22 mouse cellular contexts compared by ENCODE assay signal in the genomic region with DNA sequence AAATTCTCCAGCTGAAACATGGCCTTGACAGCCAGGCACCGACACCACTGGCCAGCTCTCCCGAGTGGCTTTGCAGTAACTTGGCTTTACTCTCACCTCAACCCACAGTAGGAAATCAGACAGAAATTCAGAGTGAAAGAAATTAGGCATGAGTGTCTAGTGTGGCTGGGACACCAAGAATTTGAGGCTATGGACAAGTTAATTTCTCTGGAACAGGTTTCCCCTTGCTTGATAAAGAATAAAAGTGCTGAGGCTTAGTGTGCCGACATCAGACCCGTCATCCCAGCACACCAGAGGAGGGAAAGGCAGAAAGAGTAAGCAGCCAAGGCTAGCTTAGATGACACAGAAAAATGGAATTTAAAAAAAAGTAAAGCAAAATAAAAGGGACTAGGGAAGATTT. TPM values are rescaled to one million over a fixed set of nuclear protein-coding genes. Genes with fewer than 3 reads are reported as not detected.
DNase-seq lines count a peak whose midpoint lies in the region; ATAC-seq and TF ChIP-seq lines count a peak whose summit lies in the region.
"Had no signal": no experiment of that assay in that cellular context is flagged by ENCODE, and none has a peak within 500 bp of the region (broad histone marks: within the 10 kb centered on the region; RNA-seq: fewer than 3 reads in every experiment).

No protein-coding gene starts in this region.

- no peaks in the 10 kb centered on the region for H3K27me3 ChIP-seq in heart, embryonic 12.5 days (replicated peaks)
- no peaks in the 10 kb centered on the region for H3K27me3 ChIP-seq in myocyte (ENCODE audit: control insufficient read depth, insufficient read depth, insufficient read length)
- H3K27me3 ChIP-seq in liver, embryonic 11.5 days (replicated peaks; ENCODE audit: control insufficient read depth, insufficient read depth, low read length): no peaks in the 10 kb centered on the region
- H3K27me3 ChIP-seq: embryonic facial prominence, embryonic 15.5 days; hindbrain, embryonic 12.5 days had no signal

- ATAC-seq in heart, embryonic 12.5 days (ENCODE audit: insufficient number of reproducible peaks, low FRiP score): no peak
- no peak for ATAC-seq in liver, embryonic 11.5 days (replicated peaks; ENCODE audit: low FRiP score)
- ATAC-seq: forebrain, embryonic 14.5 days; hindbrain, embryonic 16.5 days; inflammation-experienced regulatory T-cells, adult 6 months; intestine, postnatal 0 days had no signal

- H3K27ac ChIP-seq in heart, embryonic 12.5 days (ENCODE audit: poor library complexity, severe bottlenecking): no peak overlapping the region
- no peak overlapping the region for H3K27ac ChIP-seq in liver, embryonic 11.5 days (ENCODE audit: low read depth, low read length)
- H3K27ac ChIP-seq: embryonic facial prominence, embryonic 15.5 days; forebrain, embryonic 10.5 days; hindbrain, embryonic 12.5 days had no signal

- peak; percentile 13 for DNase-seq in adrenal gland, postnatal 10 days
- DNase-seq in adrenal gland, adult 8-10 months: no peak
- DNase-seq in heart, adult 11 months: peak; percentile 86
- peak; percentile 18 for DNase-seq in 416B (ENCODE audit: low read depth)
- no peak for DNase-seq in liver, embryonic 11.5 days (ENCODE audit: low spot score)
- DNase-seq: cerebellum, adult 8-10 months; cerebellum, postnatal 14 days; embryo, embryonic 11 days; heart, postnatal 4 days; kidney, adult 8-10 months had no signal

- H3K4me3 ChIP-seq in heart, embryonic 12.5 days: no peak overlapping the region
- H3K4me3 ChIP-seq in myocyte: no peak overlapping the region
- H3K4me3 ChIP-seq in liver, embryonic 11.5 days (ENCODE audit: low read depth, low read length): no peak overlapping the region
- H3K4me3 ChIP-seq: embryonic facial prominence, embryonic 15.5 days; erythroblast, embryonic 14.5 days; forebrain, embryonic 10.5 days; hindbrain, embryonic 12.5 days had no signal

- no peak for TF ChIP-seq POLR2A in myocyte (IDR thresholded peaks at IDR 0.05; ENCODE audit: insufficient read length, low read depth)

- no peaks in the 10 kb centered on the region for H3K79me2 ChIP-seq in myocyte (ENCODE audit: control insufficient read depth, insufficient read depth)

- no peaks in the 10 kb centered on the region for H3K9me3 ChIP-seq in heart, embryonic 12.5 days (replicated peaks)
- no peaks in the 10 kb centered on the region for H3K9me3 ChIP-seq in liver, embryonic 11.5 days (ENCODE audit: control insufficient read depth, low read length)
- H3K9me3 ChIP-seq: embryonic facial prominence, embryonic 15.5 days; forebrain, embryonic 10.5 days; G1E; hindbrain, embryonic 12.5 days had no signal

- WGBS in heart, embryonic 12.5 days: 71% methylated on average over 4 of the region's 4 CpGs
- WGBS in liver, embryonic 11.5 days: 81% methylated on average over 4 of the region's 4 CpGs

- no peak overlapping the region for H3K4me2 ChIP-seq in heart, embryonic 12.5 days
- H3K4me2 ChIP-seq in myocyte (ENCODE audit: low read depth): peak overlapping the region; percentile 25
- H3K4me2 ChIP-seq in liver, embryonic 11.5 days: no peak overlapping the region
- H3K4me2 ChIP-seq: embryonic facial prominence, embryonic 15.5 days; heart, embryonic 11.5 days; hindbrain, embryonic 12.5 days had no signal

- no peak overlapping the region for H3K9ac ChIP-seq in heart, embryonic 12.5 days
- H3K9ac ChIP-seq in liver, embryonic 11.5 days (ENCODE audit: low read depth, low read length): no peak overlapping the region
- H3K9ac ChIP-seq: embryonic facial prominence, embryonic 15.5 days; hindbrain, embryonic 12.5 days had no signal

- no peaks in the 10 kb centered on the region for H3K4me1 ChIP-seq in heart, embryonic 12.5 days (replicated peaks)
- no peaks in the 10 kb centered on the region for H3K4me1 ChIP-seq in liver, embryonic 11.5 days (replicated peaks; ENCODE audit: control insufficient read depth, insufficient read depth, low read length)
- H3K4me1 ChIP-seq: embryonic facial prominence, embryonic 15.5 days; hindbrain, embryonic 12.5 days had no signal

- no peaks in the 10 kb centered on the region for H3K36me3 ChIP-seq in heart, embryonic 12.5 days
- H3K36me3 ChIP-seq in myocyte (ENCODE audit: control insufficient read depth, insufficient read depth): no peaks in the 10 kb centered on the region
- no peaks in the 10 kb centered on the region for H3K36me3 ChIP-seq in liver, embryonic 11.5 days (ENCODE audit: control insufficient read depth, insufficient read depth, low read length)
- H3K36me3 ChIP-seq: embryonic facial prominence, embryonic 15.5 days; forebrain, embryonic 10.5 days; G1E; hindbrain, embryonic 12.5 days had no signal

- no peak overlapping the region for H3ac ChIP-seq in myocyte (ENCODE audit: control insufficient read depth, insufficient read length)

TF ChIP-seq in myocyte, 11 proteins besides CTCF, POLR2A, EP300 and RAD21:
- TF ChIP-seq MAX (IDR thresholded peaks at IDR 0.05; ENCODE audit: low read depth) (no peak), USF1 (IDR thresholded peaks at IDR 0.05; ENCODE audit: low read depth) (no peak), SRF (IDR thresholded peaks at IDR 0.05; ENCODE audit: control insufficient read depth, insufficient read length, low read depth) (no peak), MYOG (IDR thresholded peaks at IDR 0.05; ENCODE audit: control insufficient read depth in 1 of 3, insufficient read depth in 1 of 3, insufficient read length in 2 of 3, low read depth in 2 of 3) (no peak), CEBPB (IDR thresholded peaks at IDR 0.05; ENCODE audit: insufficient read depth, poor library complexity, severe bottlenecking) (no peak)

RNA-seq across cellular contexts. Expression of a gene that starts 22.7 kb away (rescaled TPM):
- 10 to 100 TPM; 74.7 to 84.3 TPM for total RNA-seq in adrenal gland, postnatal 10 days (2021)
- 100 to 1,000 TPM in 2 of 4 experiments, 10 to 100 TPM in 2; 83.8 to 125 (median 98.6) TPM for total RNA-seq in adrenal gland, adult 8-10 months (2022)
- polyA plus RNA-seq in heart, embryonic 12.5 days (2016; fragmentation: Nextera tagmentation; extraction: Ambion mirVana): 120 and 124 TPM in 2 replicates
- 55.8 TPM for polyA plus RNA-seq in myocyte (2012; fragmentation: generic; extraction: Trizol)
- 122 and 126 TPM in 2 replicates for polyA plus RNA-seq in liver, embryonic 11.5 days (2014; fragmentation: Nextera tagmentation; extraction: Ambion mirVana)

Comparison
In these comparisons a context has a peak if more than half of its experiments do, and no peak if none do; other contexts are left out.
1. DNase-seq: peak in adrenal gland, postnatal 10 days (single experiment), heart, adult 11 months (single experiment) and 416B (single experiment); none in adrenal gland, adult 8-10 months (single experiment) and liver, embryonic 11.5 days (single experiment).